Mouse (Mus musculus): ENCODE measurements around the gene Pycr2.
"Not testable (repeated sequence)": the region's sequence is repeated elsewhere in the genome, so short reads cannot be mapped to it uniquely, and the experiment has no call there.

Gene Pycr2

GRCm38 (mm10) chr1:180906461-180907147 lies 2.5 kb downstream of the Pycr2 start:
- DNase-seq: peak; percentile 65

GRCm38 (mm10) chr1:180911138-180911537 lies 7.0 kb downstream of the Pycr2 start:
- DNase-seq: no peak

- peak; percentile 54 for DNase-seq
Observed at GRCm38 (mm10) chr1:180911653-180912287, 7.7 kb downstream of the Pycr2 start.

GRCm38 (mm10) chr1:180912792-180913191 lies 8.7 kb downstream of the Pycr2 start:
- peak; percentile 51 for DNase-seq

- DNase-seq: no peak
Observed at GRCm38 (mm10) chr1:180913797-180914196, 9.7 kb downstream of the Pycr2 start.

GRCm38 (mm10) chr1:180916425-180916824 lies 12.3 kb downstream of the Pycr2 start:
- peak; percentile 46 for DNase-seq

- no peak for DNase-seq
Observed at GRCm38 (mm10) chr1:180917053-180917452, 13.0 kb downstream of the Pycr2 start.

GRCm38 (mm10) chr1:180919686-180920085 lies 15.6 kb downstream of the Pycr2 start:
- peak; percentile 61 for DNase-seq

GRCm38 (mm10) chr1:180922273-180923048 lies 18.4 kb downstream of the Pycr2 start:
- DNase-seq: peak; percentile 61

- DNase-seq: no peak
Observed at GRCm38 (mm10) chr1:180924737-180925136, 20.6 kb downstream of the Pycr2 start.

GRCm38 (mm10) chr1:180926286-180926685 lies 22.2 kb downstream of the Pycr2 start:
- DNase-seq: no peak

- DNase-seq: no peak
Observed at GRCm38 (mm10) chr1:180929599-180929998, 25.5 kb downstream of the Pycr2 start.

- DNase-seq: no peak
Observed at GRCm38 (mm10) chr1:180931106-180931505, 27.0 kb downstream of the Pycr2 start.

GRCm38 (mm10) chr1:180933659-180934058 lies 29.6 kb downstream of the Pycr2 start:
- no peak for DNase-seq

GRCm38 (mm10) chr1:180934467-180935419 lies 30.6 kb downstream of the Pycr2 start, which contains the start of gene Lefty1:
Gene Lefty1, plus strand, starts transcription at chr1:180935022.
- no peak for DNase-seq

- DNase-seq: peak; percentile 40
Observed at GRCm38 (mm10) chr1:180936610-180937398, 32.7 kb downstream of the Pycr2 start.

- DNase-seq: not testable (repeated sequence)
Observed at GRCm38 (mm10) chr1:180937631-180938030, 33.5 kb downstream of the Pycr2 start.

- not testable (repeated sequence) for DNase-seq
Observed at GRCm38 (mm10) chr1:180938781-180939180, 34.7 kb downstream of the Pycr2 start.

- DNase-seq: no peak
Observed at GRCm38 (mm10) chr1:180940776-180941460, 36.8 kb downstream of the Pycr2 start.

- peak; percentile 36 for DNase-seq
Observed at GRCm38 (mm10) chr1:180941726-180942125, 37.6 kb downstream of the Pycr2 start.
